Mouse (Mus musculus) ES-E14 (cell line): ENCODE results near the gene Zbtb49. TPM values are rescaled to one million over a fixed set of nuclear protein-coding genes. Genes with fewer than 3 reads are reported as not detected.

Experiments
- DNase-seq: peaks from one replicate; pipeline ENCODE4 v3.0.0-alpha.2; 2013; ENCODE audit warnings: low read depth, low spot score
- H3K27ac ChIP-seq: 2 replicates; pipeline ENCODE4 v1.5.1; 2012; ENCODE audit warnings: low read depth, mild to moderate bottlenecking, low read length, moderate library complexity, mixed read lengths; ENCODE audit not compliant: poor library complexity, insufficient read depth, severe bottlenecking
- H3K36me3 ChIP-seq: 2 replicates; pipeline ENCODE4 v1.6.1; 2012; ENCODE audit warnings: mild to moderate bottlenecking, low read length, moderate library complexity, mixed read lengths; ENCODE audit not compliant: control insufficient read depth, poor library complexity, insufficient read depth, severe bottlenecking
- H3K4me1 ChIP-seq, 2 experiments: fragments of 150-350 bp in 1 of 2; sonication (generic) in 1 of 2; 2 replicates each; pipeline ENCODE4 v1.6.1; 2012; ENCODE audit warnings: low read length in 2 of 2, mild to moderate bottlenecking in 1 of 2, mixed read lengths in 1 of 2; ENCODE audit not compliant: control insufficient read depth in 2 of 2, insufficient read depth in 2 of 2, poor library complexity in 1 of 2
- H3K4me3 ChIP-seq, 2 experiments: fragments of 150-350 bp in 1 of 2; sonication (generic) in 1 of 2; 2 replicates each; pipeline ENCODE4 v1.5.1; 2012; ENCODE audit warnings: low read length in 2 of 2, low read depth in 1 of 2, mild to moderate bottlenecking in 1 of 2, mixed read lengths in 1 of 2; ENCODE audit not compliant: insufficient read depth in 1 of 2, poor library complexity in 1 of 2, severe bottlenecking in 1 of 2
- H3K9ac ChIP-seq: 2 replicates; pipeline ENCODE4 v1.6.1; 2012; ENCODE audit warnings: low read depth, mild to moderate bottlenecking, low read length, mixed read lengths; ENCODE audit not compliant: poor library complexity, insufficient read depth, severe bottlenecking
- H3K9me3 ChIP-seq: fragments of 150-350 bp; sonication (generic); 2 replicates; pipeline ENCODE4 v1.6.1; 2012; ENCODE audit warnings: low read depth, mild to moderate bottlenecking, low read length; ENCODE audit not compliant: control insufficient read depth, insufficient read depth
- CHD2 ChIP-seq: IDR thresholded peaks from 2 replicates; pipeline ENCODE4 v1.6.1; 2014; ENCODE audit warnings: mild to moderate bottlenecking, low read depth, low read length, inconsistent platforms
- HCFC1 ChIP-seq: IDR thresholded peaks from 2 replicates; pipeline ENCODE4 v1.6.1; 2012; ENCODE audit warnings: low read length, inconsistent platforms, borderline replicate concordance; ENCODE audit not compliant: insufficient read depth
- MAFK ChIP-seq: IDR thresholded peaks from 2 replicates; pipeline ENCODE4 v1.6.1; 2014; ENCODE audit warnings: mild to moderate bottlenecking, low read depth, low read length, inconsistent platforms; ENCODE audit not compliant: insufficient read depth
- ZC3H11A ChIP-seq: IDR thresholded peaks from 2 replicates; pipeline ENCODE4 v1.6.1; 2012; ENCODE audit warnings: low read depth, mild to moderate bottlenecking, inconsistent platforms, low read length, borderline replicate concordance
- ZNF384 ChIP-seq: IDR thresholded peaks from 2 replicates; pipeline ENCODE4 v1.6.1; 2012; ENCODE audit warnings: low read depth, low read length, inconsistent platforms
- in situ Hi-C, 2 experiments: fragments of 600-800 bp; cut with MboI; formaldehyde crosslinking; loops; one replicate each; pipeline ENCODE4 v1.15.1; 2025; ENCODE audit warnings: low sequenced_read_pairs in 2 of 2, inconsistent platforms in 1 of 2; ENCODE audit not compliant: unreplicated experiment in 2 of 2
- total RNA-seq: library from RNA; depleted of rRNA; stranded (reverse); fragments of 300-350 nt; gene quantifications from 2 replicates; pipeline ENCODE4 v1.2.3, GENCODE M21; 2012

Gene Zbtb49
- total RNA-seq, 1 experiment, result 18.3 TPM

DNA sequence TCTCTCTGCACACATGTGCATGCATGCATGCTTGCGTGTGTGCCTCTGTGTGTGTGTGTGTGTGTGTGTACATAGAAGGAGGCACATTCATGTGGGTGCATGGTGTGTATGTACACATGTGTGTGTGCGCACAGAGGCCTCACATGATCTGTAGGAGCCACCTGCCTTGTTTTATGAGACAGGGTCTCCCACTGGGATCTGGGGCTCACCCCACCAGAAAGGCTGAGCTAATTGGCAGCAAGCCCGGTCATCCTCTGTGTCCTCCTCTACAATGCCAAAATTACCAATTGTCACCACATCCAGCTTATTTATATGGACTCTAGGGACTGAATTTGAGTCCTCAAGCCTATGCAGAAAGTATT, 21.2 kb upstream of the Zbtb49 start:
- no peak overlapping the region for H3K9ac ChIP-seq
- no peaks in the 10 kb centered on the region for H3K9me3 ChIP-seq
- no peak for TF ChIP-seq MAFK
- no peak for TF ChIP-seq HCFC1
- TF ChIP-seq ZNF384, result no peak
- TF ChIP-seq CHD2, result no peak
- TF ChIP-seq ZC3H11A, result no peak
- no peaks in the 10 kb centered on the region for H3K4me1 ChIP-seq
- no peaks in the 10 kb centered on the region for H3K36me3 ChIP-seq
- in situ Hi-C loops, result no loop called here
- H3K4me3 ChIP-seq, result no peak overlapping the region
- DNase-seq, result no peak
- H3K27ac ChIP-seq, result no peak overlapping the region

DNA sequence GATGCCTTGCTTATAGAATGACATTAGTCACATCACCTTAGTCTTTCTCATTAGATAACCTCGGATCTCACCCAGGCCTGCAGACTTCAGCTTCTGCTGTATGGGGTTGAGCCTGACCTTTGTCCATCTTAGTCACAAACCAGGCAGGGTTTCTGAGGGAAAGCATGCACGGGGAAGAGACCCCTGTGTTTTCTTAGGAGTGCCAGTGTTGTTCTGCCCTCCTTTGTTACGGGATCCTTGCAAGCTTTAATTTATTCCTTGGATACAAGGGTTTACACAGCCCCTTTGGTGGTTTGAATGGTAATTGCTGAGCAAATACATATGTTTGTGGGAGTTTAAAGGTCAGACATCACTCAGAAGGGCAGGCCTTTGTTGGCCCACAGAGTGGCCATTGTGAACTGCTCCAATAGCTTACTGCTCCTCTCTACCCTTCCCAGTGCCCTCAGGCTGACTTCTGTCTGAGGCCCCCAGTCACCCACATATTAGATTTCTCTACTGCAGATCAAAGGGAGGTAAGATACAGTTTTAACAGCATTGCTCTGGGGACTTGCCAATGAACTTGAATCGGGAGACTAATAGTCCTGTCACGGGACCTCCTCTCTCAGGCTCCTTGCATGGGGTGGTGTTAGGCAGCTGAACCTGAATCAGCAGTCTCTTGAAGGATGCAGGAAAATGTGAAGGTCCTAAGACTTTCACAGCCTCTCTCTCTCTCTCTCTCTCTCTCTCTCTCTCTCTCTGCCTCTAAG, 20.6 kb upstream of the Zbtb49 start:
- in situ Hi-C loops, result no loop called here
- no peak for DNase-seq

DNA sequence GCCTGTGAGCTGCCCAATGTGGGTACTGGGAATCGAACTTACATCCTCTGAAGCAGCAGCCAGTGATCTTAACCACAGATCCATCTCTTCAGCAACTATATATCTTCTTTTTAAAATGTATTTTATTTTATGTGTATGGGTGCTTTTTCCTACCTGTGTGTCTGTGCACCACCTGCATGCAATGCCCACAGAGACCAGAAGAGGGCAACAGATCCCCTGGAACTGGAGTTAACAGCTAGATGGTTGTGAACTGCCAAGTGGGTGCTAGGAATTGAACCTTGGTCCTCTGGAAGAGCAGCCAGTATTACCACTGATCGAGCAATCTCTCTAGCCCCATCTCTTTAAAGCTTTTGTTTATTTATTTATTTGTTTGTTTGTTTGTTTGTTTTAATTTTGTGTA, 16.4 kb upstream of the Zbtb49 start:
- no peak overlapping the region for H3K27ac ChIP-seq
- in situ Hi-C loops, result no loop called here
- peaks cover 26% of the 10 kb centered on the region for H3K36me3 ChIP-seq
- DNase-seq, result peak; percentile 43
- no peak overlapping the region for H3K4me3 ChIP-seq
- TF ChIP-seq ZNF384 (no peak), MAFK (no peak), ZC3H11A (peak; percentile 10; the same call in 1 of the 2 replicates), CHD2 (no peak), HCFC1 (no peak)
- H3K4me1 ChIP-seq, result no peaks in the 10 kb centered on the region
- H3K9ac ChIP-seq, result no peak overlapping the region
- no peaks in the 10 kb centered on the region for H3K9me3 ChIP-seq

More for the DNA sequence above, 20.6 kb upstream of the Zbtb49 start:
- no peaks in the 10 kb centered on the region for H3K4me1 ChIP-seq
- TF ChIP-seq CHD2, result no peak
- no peak for TF ChIP-seq ZNF384
- TF ChIP-seq HCFC1, result no peak
- TF ChIP-seq MAFK, result no peak
- TF ChIP-seq ZC3H11A, result no peak
- no peak overlapping the region for H3K9ac ChIP-seq
- no peak overlapping the region for H3K27ac ChIP-seq
- H3K4me3 ChIP-seq, result no peak overlapping the region
- no peaks in the 10 kb centered on the region for H3K9me3 ChIP-seq
- H3K36me3 ChIP-seq, result no peaks in the 10 kb centered on the region

DNA sequence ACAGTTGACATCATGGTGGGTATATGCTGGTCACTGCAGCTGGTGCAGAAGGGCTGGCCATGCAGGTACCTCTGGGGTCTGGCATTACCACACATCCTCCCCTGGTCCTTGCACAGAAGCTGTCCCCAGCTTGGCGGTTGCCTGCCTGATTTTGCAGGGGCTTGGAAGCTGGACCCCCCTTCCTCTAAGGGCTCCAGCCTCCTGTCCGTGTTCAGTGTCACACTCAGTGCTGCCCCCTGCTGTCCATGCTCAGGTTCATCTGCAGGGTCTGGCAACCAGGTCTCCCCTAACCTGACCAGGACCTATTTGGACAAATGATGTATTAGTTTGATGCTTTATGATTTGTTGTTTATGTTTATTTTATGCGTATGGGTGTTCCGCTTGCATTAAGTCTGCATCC, 15.2 kb upstream of the Zbtb49 start:
- no peaks in the 10 kb centered on the region for H3K4me1 ChIP-seq
- H3K9ac ChIP-seq, result no peak overlapping the region
- peak; percentile 59 for DNase-seq
- no peaks in the 10 kb centered on the region for H3K9me3 ChIP-seq
- no peak overlapping the region for H3K4me3 ChIP-seq
- in situ Hi-C loops, result no loop called here
- no peak overlapping the region for H3K27ac ChIP-seq
- TF ChIP-seq MAFK, result no peak
- TF ChIP-seq ZNF384, result no peak
- no peak for TF ChIP-seq HCFC1
- TF ChIP-seq ZC3H11A, result no peak
- TF ChIP-seq CHD2, result no peak
- H3K36me3 ChIP-seq, result peaks cover 35% of the 10 kb centered on the region
